Mouse (Mus musculus) kidney, embryonic 16.5 days (tissue): ENCODE data around the gene Cfap70. TPM values are rescaled to one million over a fixed set of nuclear protein-coding genes. Genes with fewer than 3 reads are reported as not detected.

Experiments used
- ATAC-seq: fragments of 200-750 bp; cut with Nextera tagmentation; 2 replicates; pipeline ENCODE4 v1.8.0; 2017; ENCODE audit warnings: moderate TSS enrichment; ENCODE audit not compliant: low FRiP score, low TSS enrichment
- H3K27ac ChIP-seq: fragments of 300-500 bp; sonication (generic); 2 replicates; pipeline ENCODE4 v1.5.1; 2014; ENCODE audit warnings: low read length
- H3K27me3 ChIP-seq: fragments of 300-500 bp; sonication (generic); 2 replicates; pipeline ENCODE4 v1.6.1; 2014; ENCODE audit warnings: low read length, control low read depth, mixed read lengths; ENCODE audit not compliant: insufficient read depth
- H3K36me3 ChIP-seq: fragments of 300-500 bp; sonication (generic); 2 replicates; pipeline ENCODE4 v1.6.1; 2014; ENCODE audit warnings: low read length, control low read depth, mixed read lengths; ENCODE audit not compliant: insufficient read depth
- H3K4me1 ChIP-seq: fragments of 300-500 bp; sonication (generic); 2 replicates; pipeline ENCODE4 v1.6.1; 2014; ENCODE audit warnings: low read length, control low read depth, mixed read lengths; ENCODE audit not compliant: insufficient read depth
- H3K4me2 ChIP-seq: fragments of 300-500 bp; sonication (generic); replicated peaks from 2 replicates; pipeline ENCODE4 v1.6.1; 2014; ENCODE audit warnings: low read depth, low read length
- H3K4me3 ChIP-seq: fragments of 300-500 bp; sonication (generic); 2 replicates; pipeline ENCODE4 v1.5.1; 2014; ENCODE audit warnings: mild to moderate bottlenecking, low read length
- H3K9ac ChIP-seq: fragments of 300-500 bp; sonication (generic); replicated peaks from 2 replicates; pipeline ENCODE4 v1.6.1; 2014; ENCODE audit warnings: low read length
- H3K9me3 ChIP-seq: fragments of 300-500 bp; sonication (generic); 2 replicates; pipeline ENCODE4 v1.6.1; 2016; ENCODE audit warnings: low read length, control low read depth
- WGBS: fragments of 180-500 bp; shearing (Covaris S2); extraction: QIAGEN DNeasy Blood & Tissue Kit; methylation state at CpG from one replicate; pipeline ENCODE4 v1.1.7; 2014; 5-methylcytosine and 5-hydroxymethylcytosine counted together
- polyA plus RNA-seq: library from polyadenylated mRNA; unstranded; fragments of >200 nt; fragmentation: Nextera tagmentation; extraction: Ambion mirVana; gene quantifications from 2 replicates; pipeline ENCODE4 v1.2.1, GENCODE M21; 2015

The Cfap70 gene
- polyA plus RNA-seq, 1 experiment from 2014 or later, result 1.0 TPM

- H3K36me3 ChIP-seq, result peaks cover 12% of the 10 kb centered on the region; the same call in 1 of the 2 replicates
- H3K9me3 ChIP-seq, result no peaks in the 10 kb centered on the region
- WGBS, result 86% methylated on average over 8 of the region's 8 CpGs
- no peaks in the 10 kb centered on the region for H3K27me3 ChIP-seq
- peak overlapping the region; percentile 81 for H3K4me3 ChIP-seq
- H3K4me2 ChIP-seq, result peak overlapping the region; percentile 84
- peak overlapping the region; percentile 88; the same call in 1 of the 2 replicates for H3K9ac ChIP-seq
- no peak overlapping the region for H3K27ac ChIP-seq
- peaks cover 34% of the 10 kb centered on the region for H3K4me1 ChIP-seq
- no peak for ATAC-seq
Observed at GRCm38 (mm10) chr14:20389446-20390079, 62.5 kb downstream of the Cfap70 start.

- Histone ChIP-seq H3K27me3 (no peaks in the 10 kb centered on the region), H3K4me1 (peaks cover 29% of the 10 kb centered on the region), H3K9ac (peak within 1 kb of the TSS; percentile 88), H3K36me3 (peaks cover 15% of the 10 kb centered on the region; the same call in 1 of the 2 replicates), H3K4me2 (peak within 1 kb of the TSS; percentile 84), H3K27ac (peak within 1 kb of the TSS; percentile 87), H3K9me3 (no peaks in the 10 kb centered on the region), H3K4me3 (peak within 1 kb of the TSS; percentile 81)
- WGBS, result under 1% methylated on average over 59 of the region's 59 CpGs
- ATAC-seq, result peak; percentile 76
Observed at GRCm38 (mm10) chr14:20388441-20389129, 63.4 kb downstream of the Cfap70 start, which contains the start of gene Dnajc9. Gene Dnajc9 (minus strand): TSS chr14:20388910.

GRCm38 (mm10) chr14:20379753-20380430 lies 72.1 kb downstream of the Cfap70 start:
- Histone ChIP-seq H3K4me3 (no peak overlapping the region), H3K4me1 (no peaks in the 10 kb centered on the region), H3K9ac (no peak overlapping the region), H3K27me3 (no peaks in the 10 kb centered on the region), H3K27ac (no peak overlapping the region), H3K9me3 (no peaks in the 10 kb centered on the region), H3K4me2 (no peak overlapping the region), H3K36me3 (peaks cover 32% of the 10 kb centered on the region)
- WGBS, result 83% methylated on average over 9 of the region's 9 CpGs
- no peak for ATAC-seq

- no peak overlapping the region for H3K9ac ChIP-seq
- no peak for ATAC-seq
- H3K27me3 ChIP-seq, result no peaks in the 10 kb centered on the region
- no peaks in the 10 kb centered on the region for H3K4me1 ChIP-seq
- WGBS, result 82% methylated on average over 5 of the region's 5 CpGs
- peaks cover 35% of the 10 kb centered on the region for H3K36me3 ChIP-seq
- H3K27ac ChIP-seq, result no peak overlapping the region
- no peaks in the 10 kb centered on the region for H3K9me3 ChIP-seq
- H3K4me3 ChIP-seq, result no peak overlapping the region
- no peak overlapping the region for H3K4me2 ChIP-seq
Observed at GRCm38 (mm10) chr14:20379087-20379640, 72.9 kb downstream of the Cfap70 start.

GRCm38 (mm10) chr14:20378313-20379061 lies 73.5 kb downstream of the Cfap70 start:
- H3K4me1 ChIP-seq, result no peaks in the 10 kb centered on the region
- H3K27me3 ChIP-seq, result no peaks in the 10 kb centered on the region
- H3K27ac ChIP-seq, result no peak overlapping the region
- peak; percentile 71; the same call in 1 of the 2 replicates for ATAC-seq
- H3K4me3 ChIP-seq, result no peak overlapping the region
- H3K9ac ChIP-seq, result no peak overlapping the region
- H3K36me3 ChIP-seq, result peaks cover 35% of the 10 kb centered on the region
- H3K4me2 ChIP-seq, result no peak overlapping the region
- H3K9me3 ChIP-seq, result no peaks in the 10 kb centered on the region
- 44% methylated on average over 13 of the region's 13 CpGs for WGBS

- peaks cover 38% of the 10 kb centered on the region for H3K36me3 ChIP-seq
- no peak overlapping the region for H3K27ac ChIP-seq
- no peak overlapping the region for H3K9ac ChIP-seq
- no peaks in the 10 kb centered on the region for H3K9me3 ChIP-seq
- 73% methylated on average over 4 of the region's 4 CpGs for WGBS
- no peak for ATAC-seq
- no peak overlapping the region for H3K4me2 ChIP-seq
- H3K4me3 ChIP-seq, result no peak overlapping the region
- no peaks in the 10 kb centered on the region for H3K27me3 ChIP-seq
- no peaks in the 10 kb centered on the region for H3K4me1 ChIP-seq
Observed at GRCm38 (mm10) chr14:20377112-20377521, 74.9 kb downstream of the Cfap70 start.

- H3K27ac ChIP-seq, result peak overlapping the region; percentile 23; the same call in 1 of the 2 replicates
- no peaks in the 10 kb centered on the region for H3K9me3 ChIP-seq
- WGBS, result 90% methylated on average over 1 of the region's 1 CpGs
- no peak overlapping the region for H3K4me2 ChIP-seq
- peaks cover 36% of the 10 kb centered on the region for H3K36me3 ChIP-seq
- no peak overlapping the region for H3K4me3 ChIP-seq
- ATAC-seq, result no peak
- no peaks in the 10 kb centered on the region for H3K4me1 ChIP-seq
- no peak overlapping the region for H3K9ac ChIP-seq
- no peaks in the 10 kb centered on the region for H3K27me3 ChIP-seq
Observed at GRCm38 (mm10) chr14:20371854-20372253, 80.2 kb downstream of the Cfap70 start.

- no peak for ATAC-seq
- Histone ChIP-seq H3K36me3 (peaks cover 34% of the 10 kb centered on the region), H3K27me3 (no peaks in the 10 kb centered on the region), H3K27ac (no peak overlapping the region), H3K4me2 (no peak overlapping the region), H3K4me1 (no peaks in the 10 kb centered on the region), H3K4me3 (no peak overlapping the region), H3K9me3 (no peaks in the 10 kb centered on the region), H3K9ac (no peak overlapping the region)
- 85% methylated on average over 7 of the region's 7 CpGs for WGBS
Observed at GRCm38 (mm10) chr14:20370798-20371197, 81.2 kb downstream of the Cfap70 start.

GRCm38 (mm10) chr14:20368271-20368670 lies 83.8 kb downstream of the Cfap70 start:
- Histone ChIP-seq H3K4me1 (no peaks in the 10 kb centered on the region), H3K27ac (no peak overlapping the region), H3K4me3 (no peak overlapping the region), H3K36me3 (peaks cover 31% of the 10 kb centered on the region), H3K9ac (no peak overlapping the region), H3K9me3 (no peaks in the 10 kb centered on the region), H3K27me3 (no peaks in the 10 kb centered on the region), H3K4me2 (no peak overlapping the region)
- no peak for ATAC-seq
- WGBS, result 93% methylated on average over 3 of the region's 3 CpGs
